Mouse (Mus musculus) mesoderm, embryonic 11.5 days (tissue): ENCODE data around the gene Pabpn1l.
"Not testable (repeated sequence)": the region's sequence is repeated elsewhere in the genome, so short reads cannot be mapped to it uniquely, and the experiment has no call there.

ENCODE experiments used
- DNase-seq: peaks from one replicate; pipeline ENCODE4 v3.0.0-alpha.2; 2012; ENCODE audit warnings: low read depth, low spot score

The Pabpn1l gene

GRCm38 (mm10) chr8:122575735-122576647 lies 46.5 kb downstream of the Pabpn1l start:
- DNase-seq, result no peak

GRCm38 (mm10) chr8:122575286-122575685 lies 47.3 kb downstream of the Pabpn1l start:
- DNase-seq, result no peak

GRCm38 (mm10) chr8:122574667-122575251 lies 47.8 kb downstream of the Pabpn1l start:
- no peak for DNase-seq

- DNase-seq, result no peak
These were observed 48.3 kb downstream of the Pabpn1l start for GRCm38 (mm10) chr8:122574264-122574663.

- no peak for DNase-seq
These were observed 49.0 kb downstream of the Pabpn1l start for GRCm38 (mm10) chr8:122573577-122573976.

GRCm38 (mm10) chr8:122573176-122573575 lies 49.4 kb downstream of the Pabpn1l start:
- not testable (repeated sequence) for DNase-seq

- no peak for DNase-seq
These were observed 49.8 kb downstream of the Pabpn1l start for GRCm38 (mm10) chr8:122572751-122573150.

- no peak for DNase-seq
These were observed 50.7 kb downstream of the Pabpn1l start for GRCm38 (mm10) chr8:122571750-122572267.

- no peak for DNase-seq
These were observed 51.4 kb downstream of the Pabpn1l start for GRCm38 (mm10) chr8:122571153-122571552.

GRCm38 (mm10) chr8:122569996-122570395 lies 52.5 kb downstream of the Pabpn1l start:
- DNase-seq, result no peak
